Mouse (Mus musculus) embryonic facial prominence, embryonic 13.5 days (tissue): ENCODE results near the gene Dlg3. TPM values are rescaled to one million over a fixed set of nuclear protein-coding genes. Genes with fewer than 3 reads are reported as not detected.

Experiments used
- polyA plus RNA-seq: library from polyadenylated mRNA; unstranded; fragments of >200 nt; fragmentation: Nextera tagmentation; extraction: Ambion mirVana; gene quantifications from 2 replicates; pipeline ENCODE4 v1.2.1, GENCODE M21; 2015

The Dlg3 gene
- polyA plus RNA-seq, 1 experiment from 2014 or later: 9.4 TPM

Other genes starting within 250 kb of the Dlg3 start
- gene Dgat2l6, start 242.9 kb upstream of the Dlg3 start, polyA plus RNA-seq: not detected in 2 replicates
- not detected in 2 replicates for gene Awat1, start 195.5 kb upstream of the Dlg3 start, polyA plus RNA-seq
- gene P2ry4, start 172.9 kb upstream of the Dlg3 start, polyA plus RNA-seq: not detected in 2 replicates
- gene Arr3, start 162.2 kb upstream of the Dlg3 start, polyA plus RNA-seq: not detected in 2 replicates
- gene Kif4, start 142.0 kb upstream of the Dlg3 start, polyA plus RNA-seq: 27.1 and 27.9 TPM in 2 replicates
- gene Pdzd11, start 141.2 kb upstream of the Dlg3 start, polyA plus RNA-seq: 117 and 133 TPM in 2 replicates
- 2.8 and 3.7 TPM in 2 replicates for gene Gdpd2, start 37.8 kb upstream of the Dlg3 start, polyA plus RNA-seq